Mouse (Mus musculus): Measurements from ENCODE around the gene Nuf2.

DNA sequence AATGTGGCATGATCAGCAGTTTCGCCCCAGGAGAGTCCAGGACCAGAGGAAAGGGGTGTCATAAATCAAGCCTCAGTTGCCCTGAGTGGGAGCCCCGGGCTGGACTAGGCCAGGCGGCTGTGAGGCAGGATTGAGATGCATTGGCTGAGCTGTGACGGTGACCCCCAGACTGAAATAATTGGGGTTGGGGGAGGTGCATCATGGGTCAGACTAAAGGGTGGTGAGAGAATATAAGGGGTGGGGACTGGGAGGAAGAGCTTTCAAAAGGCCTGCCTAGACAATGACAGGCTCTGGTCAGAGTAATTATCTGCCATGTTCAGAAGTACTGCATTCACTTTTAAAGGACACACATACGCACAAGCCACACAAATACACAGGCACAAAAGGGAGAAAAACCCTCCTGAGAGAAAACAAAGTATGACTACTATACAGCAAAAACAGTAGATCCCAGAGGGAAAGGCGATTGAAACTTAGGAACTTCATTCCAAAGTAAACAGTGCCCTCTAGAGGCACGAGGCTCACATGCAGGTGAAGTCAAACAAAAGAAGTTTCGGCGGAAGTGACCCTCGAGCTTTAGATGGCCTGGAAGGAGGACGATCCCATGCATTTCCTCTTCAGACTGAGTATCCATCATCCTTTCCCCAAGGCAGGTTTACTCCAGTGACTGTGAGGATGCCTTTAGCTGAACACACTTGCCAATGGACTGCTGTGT lies 72.0 kb downstream of the Nuf2 start:
- TF ChIP-seq CTCF (IDR thresholded peaks at IDR 0.05; ENCODE audit: control insufficient read depth, insufficient read depth, insufficient read length) (peak; percentile 27), MAX (IDR thresholded peaks at IDR 0.05) (no peak), MYOD1 (IDR thresholded peaks at IDR 0.05; ENCODE audit: control insufficient read depth, insufficient read length, low read depth) (no peak), MYOG (IDR thresholded peaks at IDR 0.05; ENCODE audit: control insufficient read depth, extremely low read depth, insufficient read length) (no peak), USF1 (IDR thresholded peaks at IDR 0.05; ENCODE audit: low read depth) (no peak)

Measured in C2C12 (cell line).